Mouse (Mus musculus) urinary bladder, adult 2 months (tissue): ENCODE results near the gene Atp6v1g2. TPM values are rescaled to one million over a fixed set of nuclear protein-coding genes. Genes with fewer than 3 reads are reported as not detected.

Source experiments
- DNase-seq: peaks from one replicate; pipeline ENCODE4 v3.0.0; 2022; ENCODE audit warnings: low spot score
- polyA plus RNA-seq: library from polyadenylated mRNA; depleted of rRNA; stranded (reverse); fragments of >200 nt; gene quantifications from 2 replicates; pipeline ENCODE4 v1.2.3, GENCODE M21; 2012; rRNA removed

Gene Atp6v1g2
- 11.9 and 14.5 TPM in 2 replicates for polyA plus RNA-seq

- no peak for DNase-seq
Measured at GRCm38 (mm10) chr17:35233114-35233980, at the start of gene Atp6v1g2. Atp6v1g2 (plus strand) TSS chr17:35233660.

- no peak for DNase-seq
Measured at GRCm38 (mm10) chr17:35185639-35186611, 47.5 kb upstream of the Atp6v1g2 start.

- no peak for DNase-seq
Measured at GRCm38 (mm10) chr17:35186681-35187080, 46.8 kb upstream of the Atp6v1g2 start.

GRCm38 (mm10) chr17:35187345-35187744, 46.1 kb upstream of the Atp6v1g2 start:
- no peak for DNase-seq

GRCm38 (mm10) chr17:35187959-35188610, 45.4 kb upstream of the Atp6v1g2 start, which contains the start of gene Lst1:
Lst1 (minus strand) TSS chr17:35188439.
- no peak for DNase-seq

GRCm38 (mm10) chr17:35189186-35189585, 44.3 kb upstream of the Atp6v1g2 start:
- no peak for DNase-seq

- DNase-seq = no peak
Measured at GRCm38 (mm10) chr17:35190096-35190495, 43.4 kb upstream of the Atp6v1g2 start.

- DNase-seq = no peak
Measured at GRCm38 (mm10) chr17:35191723-35192122, 41.7 kb upstream of the Atp6v1g2 start.

- DNase-seq = no peak
Measured at GRCm38 (mm10) chr17:35192924-35193323, 40.5 kb upstream of the Atp6v1g2 start.

- DNase-seq = no peak
Measured at GRCm38 (mm10) chr17:35193881-35194843, 39.3 kb upstream of the Atp6v1g2 start, which contains the start of gene Ltb. Ltb (plus strand) TSS chr17:35194439.

- no peak for DNase-seq
Measured at GRCm38 (mm10) chr17:35194844-35195630, 38.4 kb upstream of the Atp6v1g2 start.

- peak; percentile 72 for DNase-seq
Measured at GRCm38 (mm10) chr17:35195631-35196320, 37.7 kb upstream of the Atp6v1g2 start.

GRCm38 (mm10) chr17:35196321-35196641, 37.2 kb upstream of the Atp6v1g2 start:
- DNase-seq = no peak

GRCm38 (mm10) chr17:35197126-35197525, 36.3 kb upstream of the Atp6v1g2 start:
- no peak for DNase-seq

GRCm38 (mm10) chr17:35198029-35198428, 35.4 kb upstream of the Atp6v1g2 start:
- no peak for DNase-seq

- DNase-seq = no peak
Measured at GRCm38 (mm10) chr17:35198946-35199345, 34.5 kb upstream of the Atp6v1g2 start.

GRCm38 (mm10) chr17:35200398-35200797, 33.1 kb upstream of the Atp6v1g2 start:
- DNase-seq = no peak

GRCm38 (mm10) chr17:35201128-35201527, 32.3 kb upstream of the Atp6v1g2 start:
- DNase-seq = no peak

- no peak for DNase-seq
Measured at GRCm38 (mm10) chr17:35201787-35202186, 31.7 kb upstream of the Atp6v1g2 start, which contains the start of gene Tnf. Tnf (minus strand) TSS chr17:35202007.
